Mouse (Mus musculus) heart, postnatal 0 days (tissue): ENCODE results near the gene Adam8.

ENCODE experiments used
- CTCF ChIP-seq: IDR thresholded peaks from 2 replicates; pipeline ENCODE4 v1.5.1; 2016; ENCODE audit warnings: antibody characterized with exemption, control low read depth, low read depth
- EP300 ChIP-seq: IDR thresholded peaks from 2 replicates; pipeline ENCODE4 v1.6.1; 2016; ENCODE audit warnings: antibody characterized with exemption, low read depth

DNA sequence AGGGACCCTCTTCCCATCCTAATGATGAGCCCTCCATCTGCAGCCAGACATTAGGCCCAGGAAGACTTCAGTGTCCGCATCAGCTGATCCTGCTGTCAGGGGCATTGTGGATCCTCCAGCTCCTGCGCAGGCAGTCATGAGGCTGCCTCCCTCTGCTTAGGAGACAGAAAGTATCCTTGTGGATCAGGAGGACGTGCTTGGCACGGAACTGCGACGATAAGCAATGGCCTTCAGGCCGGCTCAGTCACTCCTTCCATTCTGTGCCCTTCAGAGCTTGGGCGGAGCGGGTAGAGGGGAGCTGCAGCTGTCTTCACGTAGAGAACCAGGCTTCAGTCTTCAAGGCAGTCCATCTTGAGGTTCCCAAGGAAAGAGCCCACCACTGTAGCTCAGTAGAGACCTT lies 31.2 kb downstream of the Adam8 start:
- no peak for TF ChIP-seq CTCF
- TF ChIP-seq EP300, result no peak
